Mouse (Mus musculus): ENCODE measurements around the gene Ern2.

The Ern2 gene

DNA sequence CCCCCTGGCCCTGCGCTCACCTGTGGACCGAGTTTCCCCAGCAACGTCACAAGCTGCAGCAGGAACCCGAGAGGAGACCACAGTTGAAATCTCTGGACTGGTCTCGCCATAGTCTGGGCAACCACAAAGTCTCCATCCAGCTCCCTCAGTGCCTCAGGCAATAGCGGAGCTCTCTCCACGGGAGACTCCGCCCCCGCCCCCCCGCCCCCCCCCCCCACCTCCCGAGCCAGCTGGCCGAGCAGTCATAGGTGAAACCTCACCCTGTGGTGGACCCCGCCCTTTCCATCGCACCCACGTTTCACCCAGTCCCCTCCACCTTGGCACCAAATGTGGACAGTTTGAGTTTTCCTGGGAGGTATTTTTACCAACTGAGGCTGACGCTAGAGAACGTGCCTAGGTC is at the start of gene Ern2:
Gene Ern2 (minus strand): TSS at position 165 of the 400 bp plus-strand sequence.
- no peak for DNase-seq (ENCODE audit: low spot score)

DNA sequence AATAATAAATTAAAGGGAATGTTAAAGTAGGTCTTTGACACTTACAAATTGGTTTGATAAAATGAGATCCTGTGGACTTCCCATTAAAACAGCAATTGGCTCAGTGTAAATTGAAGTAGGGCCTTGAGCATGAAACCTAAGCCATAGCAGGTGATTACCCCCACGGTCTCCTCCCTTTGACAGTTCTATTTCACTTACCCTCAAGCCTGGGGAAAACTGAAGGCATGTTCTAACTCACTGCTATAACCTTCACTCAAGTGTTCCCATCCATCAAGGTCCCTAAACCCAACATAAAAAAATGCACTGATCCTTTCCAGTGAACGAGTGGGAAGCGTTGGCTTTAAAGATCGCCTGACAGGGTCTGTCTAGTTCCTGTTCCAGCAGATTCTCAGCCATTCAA is 44.9 kb upstream of the Ern2 start:
- DNase-seq (ENCODE audit: low spot score): no peak

DNA sequence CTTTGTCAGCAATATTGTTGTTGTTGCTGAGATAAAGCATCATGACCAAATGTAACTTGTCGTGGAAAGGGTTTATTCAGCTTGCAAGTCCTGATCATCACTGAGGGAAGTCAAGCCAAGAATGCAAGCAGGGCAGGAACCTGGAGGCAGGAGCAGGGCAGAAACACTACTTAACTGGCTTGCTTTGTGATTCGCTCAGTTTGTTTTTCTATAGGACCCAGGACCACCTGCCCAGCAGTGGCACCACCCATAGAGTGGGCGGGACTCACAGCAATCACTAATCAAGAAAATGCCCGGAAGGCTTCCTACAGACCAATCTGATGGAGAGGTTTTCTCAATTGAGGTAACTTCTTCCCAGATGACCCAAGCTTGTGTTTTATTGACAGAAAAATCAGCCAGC is 43.9 kb upstream of the Ern2 start:
- no peak for DNase-seq (ENCODE audit: low spot score)

DNA sequence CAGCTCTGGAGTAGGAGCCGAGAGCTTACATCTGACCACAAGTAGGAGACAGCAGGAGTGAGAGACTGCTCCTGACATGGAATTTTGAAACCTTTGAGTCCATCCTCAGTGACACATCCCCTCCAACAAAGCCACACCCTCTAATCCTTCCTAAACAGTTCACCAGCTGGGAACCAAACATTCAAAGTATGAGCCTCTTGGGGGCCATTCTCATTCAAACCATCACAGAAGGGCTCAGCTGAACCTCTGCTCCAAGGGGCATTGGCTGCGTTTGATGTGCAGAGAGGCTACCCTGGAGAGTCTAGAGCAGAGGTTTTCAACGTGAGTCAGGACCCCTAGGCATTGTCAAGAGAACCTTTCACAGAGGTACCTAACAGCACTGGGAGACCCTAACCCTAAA is 43.3 kb upstream of the Ern2 start:
- no peak for DNase-seq (ENCODE audit: low spot score)

DNA sequence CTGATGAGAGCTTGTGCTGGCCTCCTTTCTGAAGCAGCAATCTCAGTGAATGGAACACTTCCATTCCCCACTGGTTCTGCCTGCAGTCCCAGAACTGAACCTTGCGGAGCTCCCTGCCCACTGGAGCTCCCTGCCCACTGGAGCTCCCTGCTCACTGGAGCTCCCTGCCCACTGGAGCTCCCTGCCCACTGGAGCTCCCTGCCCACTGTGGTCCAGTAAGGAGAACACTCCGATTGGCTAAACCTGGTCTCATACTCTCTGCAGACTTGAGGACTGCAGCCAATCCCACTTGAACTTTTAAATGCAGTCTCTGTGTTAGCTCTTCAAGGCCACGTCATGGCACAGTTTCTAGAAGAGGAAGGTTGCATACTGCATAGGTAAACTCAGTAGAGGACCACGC is 40.7 kb upstream of the Ern2 start:
- no peak for DNase-seq (ENCODE audit: low spot score)

DNA sequence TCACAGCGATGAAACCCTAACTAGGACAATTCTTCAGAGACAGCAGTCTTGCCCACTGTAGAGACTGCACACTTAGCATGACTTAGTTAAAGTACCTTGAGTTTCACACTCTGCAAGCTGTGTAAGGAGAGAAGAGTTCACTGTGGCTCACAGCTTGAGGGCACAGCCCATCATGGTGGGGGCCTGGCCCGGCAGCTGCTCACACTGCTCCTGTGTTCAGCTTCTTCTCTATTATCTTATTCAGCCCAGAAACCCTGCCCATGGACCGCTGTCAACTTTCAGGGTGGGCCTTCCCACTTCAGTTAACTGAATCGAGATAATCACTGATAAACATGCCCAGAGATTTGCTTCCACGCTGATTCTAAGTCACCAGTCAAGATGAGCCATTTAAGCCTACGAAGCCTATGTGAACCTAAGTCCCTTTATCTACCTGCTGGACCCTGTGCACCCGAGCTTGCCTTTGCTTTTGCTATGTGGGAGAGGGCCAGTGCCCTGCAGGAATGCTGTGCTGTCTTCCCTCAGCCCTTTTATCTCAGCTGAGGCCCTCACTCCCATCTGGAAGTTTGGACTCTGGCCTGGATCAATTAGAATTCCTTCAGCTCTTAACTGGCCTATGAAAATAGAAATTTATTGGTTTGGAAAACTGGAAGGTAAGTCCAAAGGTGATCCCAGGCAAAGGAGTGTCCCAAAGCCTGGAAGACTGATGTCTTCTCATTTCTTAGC is 40.2 kb upstream of the Ern2 start:
- DNase-seq (ENCODE audit: low spot score): no peak

DNA sequence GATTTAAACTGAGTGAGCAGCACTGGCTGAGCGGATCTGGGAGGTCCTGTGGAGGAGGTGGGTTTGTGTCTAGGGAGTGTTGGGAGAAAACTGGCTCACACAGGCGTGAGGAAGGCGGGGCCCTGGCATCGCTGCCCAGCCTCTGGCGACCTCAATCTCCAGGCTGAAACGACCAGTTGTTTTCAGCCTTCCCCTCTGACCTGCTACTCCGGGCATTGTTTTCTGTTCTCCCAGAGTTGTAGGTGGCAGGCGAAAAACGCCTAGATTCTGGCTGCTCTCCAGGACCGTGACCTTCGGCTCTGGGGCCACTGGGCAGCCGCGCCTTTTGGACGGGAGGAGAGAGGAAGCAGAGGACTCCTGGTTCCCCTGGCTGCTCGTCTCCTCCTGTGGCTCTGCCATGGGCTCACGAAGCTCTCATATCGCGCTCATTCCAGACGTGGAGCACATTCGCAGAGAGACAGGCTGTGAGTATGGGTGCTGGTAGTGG is 33.4 kb upstream of the Ern2 start, which contains the start of gene Chp2:
Gene Chp2 (plus strand): TSS at position 182 of the 487 bp plus-strand sequence.
- DNase-seq (ENCODE audit: low spot score): no peak

DNA sequence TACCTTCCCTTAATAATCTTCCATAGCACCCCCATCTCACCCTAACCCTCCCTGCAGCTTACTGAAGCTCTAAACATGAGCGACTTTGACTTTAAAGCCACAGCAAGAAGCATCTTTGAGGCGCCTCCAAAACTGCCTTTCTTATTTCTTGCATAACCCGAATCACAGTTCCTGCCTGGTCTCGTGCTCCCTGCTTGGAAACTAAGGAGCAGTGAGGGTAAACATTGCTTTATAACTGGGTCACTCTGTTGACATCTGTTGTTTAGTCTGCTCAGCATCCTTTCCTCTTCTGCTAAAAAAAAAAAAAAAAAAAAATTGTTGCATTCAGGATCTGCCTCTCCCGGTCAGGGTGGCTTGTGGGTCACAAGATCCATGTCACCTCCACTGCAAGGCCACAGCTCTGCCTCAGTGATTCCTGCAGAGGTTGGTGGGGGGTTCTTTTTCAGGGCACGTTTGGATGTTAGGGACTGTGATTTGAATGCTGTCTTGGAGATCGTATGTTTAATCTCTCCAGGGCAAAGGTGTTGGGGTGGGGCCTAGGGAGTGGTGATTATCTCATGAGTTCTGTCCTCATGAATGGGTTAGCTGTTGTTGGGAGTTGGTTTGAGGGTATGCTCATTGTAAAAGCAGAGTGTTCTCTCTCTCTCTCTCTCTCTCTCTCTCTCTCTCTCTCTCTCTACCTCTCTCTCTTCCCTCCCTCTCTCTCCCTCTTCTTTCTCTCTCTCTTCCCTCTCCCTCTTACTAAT is 22.4 kb upstream of the Ern2 start:
- DNase-seq (ENCODE audit: low spot score): no peak

DNA sequence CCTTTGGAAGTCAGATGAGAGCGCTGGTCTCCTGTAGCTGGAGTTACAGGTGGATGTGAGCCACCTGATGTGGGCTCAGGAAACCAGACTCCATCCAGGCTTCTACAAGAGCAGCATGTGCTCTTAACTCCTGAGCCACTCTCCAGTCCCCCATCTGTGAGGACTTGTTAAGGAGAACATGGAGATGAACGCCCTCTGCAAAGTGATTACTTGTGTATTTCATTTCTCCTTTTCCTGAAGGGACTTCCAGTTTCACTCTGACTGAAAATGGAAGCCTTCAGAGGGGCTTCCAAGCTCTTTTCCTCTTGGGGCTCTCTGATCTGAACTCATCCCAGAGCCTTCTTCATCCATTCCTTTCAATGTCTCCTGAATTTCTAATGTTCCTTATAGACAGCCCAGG is 20.1 kb upstream of the Ern2 start:
- no peak for DNase-seq (ENCODE audit: low spot score)

DNA sequence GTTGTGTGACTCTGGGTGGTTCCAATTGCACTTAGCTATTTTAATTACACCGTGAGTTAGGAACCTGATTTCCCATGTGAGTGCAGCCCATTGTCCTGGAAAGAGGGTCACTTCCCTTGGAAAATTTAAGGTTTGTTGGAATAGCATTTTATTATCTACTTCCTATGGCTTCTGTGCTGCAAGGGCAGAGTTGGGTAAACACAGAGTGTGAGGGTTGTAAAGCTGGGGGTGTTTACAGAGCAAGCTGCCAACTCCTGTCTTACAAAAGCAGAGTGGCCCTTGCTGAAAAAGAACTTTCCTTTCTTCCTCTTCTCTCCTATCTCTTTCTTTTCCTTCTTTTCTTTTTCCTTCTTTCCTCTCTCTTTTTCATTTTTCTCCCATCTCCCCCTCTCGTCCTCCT is 17.9 kb upstream of the Ern2 start:
- no peak for DNase-seq (ENCODE audit: low spot score)

DNA sequence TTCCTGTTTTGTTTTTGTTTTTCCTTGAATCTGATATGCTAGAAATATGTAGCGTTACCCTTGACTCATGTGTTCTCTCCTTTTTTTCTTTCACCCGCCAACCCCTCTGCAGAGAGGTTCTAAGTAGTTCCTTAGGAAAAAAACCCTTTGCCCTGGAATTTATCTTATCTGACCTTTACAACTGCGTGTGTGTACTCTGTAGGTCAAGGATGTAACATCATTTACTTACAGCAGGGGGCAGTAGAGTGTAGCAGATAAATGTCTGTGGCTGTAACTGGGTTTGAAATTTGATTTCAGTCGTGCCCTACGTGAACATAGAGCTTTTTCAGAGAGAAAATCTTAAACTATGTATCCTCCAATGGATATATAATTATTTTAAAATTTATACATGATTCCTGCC is 13.3 kb upstream of the Ern2 start:
- no peak for DNase-seq (ENCODE audit: low spot score)

DNA sequence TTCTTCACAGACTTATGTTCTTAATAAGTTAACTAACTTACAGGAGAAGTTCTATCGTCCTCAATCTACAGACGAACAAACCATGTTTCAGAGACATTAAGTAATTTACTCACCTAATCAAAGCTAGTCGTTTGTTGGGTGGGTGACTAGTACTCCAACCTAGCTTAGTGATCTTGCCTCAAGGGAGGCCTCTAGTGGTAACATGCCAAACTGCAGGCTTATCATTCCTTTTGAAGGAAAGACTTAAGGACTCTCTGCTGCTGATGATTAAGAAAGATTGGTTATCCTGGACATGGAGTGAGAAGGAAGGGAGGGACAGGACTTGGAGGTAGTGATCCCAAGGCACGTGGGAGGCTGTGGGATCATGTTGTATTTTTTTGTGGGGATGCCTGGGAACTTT is 11.3 kb upstream of the Ern2 start:
- peak; percentile 35 for DNase-seq (ENCODE audit: low spot score)

DNA sequence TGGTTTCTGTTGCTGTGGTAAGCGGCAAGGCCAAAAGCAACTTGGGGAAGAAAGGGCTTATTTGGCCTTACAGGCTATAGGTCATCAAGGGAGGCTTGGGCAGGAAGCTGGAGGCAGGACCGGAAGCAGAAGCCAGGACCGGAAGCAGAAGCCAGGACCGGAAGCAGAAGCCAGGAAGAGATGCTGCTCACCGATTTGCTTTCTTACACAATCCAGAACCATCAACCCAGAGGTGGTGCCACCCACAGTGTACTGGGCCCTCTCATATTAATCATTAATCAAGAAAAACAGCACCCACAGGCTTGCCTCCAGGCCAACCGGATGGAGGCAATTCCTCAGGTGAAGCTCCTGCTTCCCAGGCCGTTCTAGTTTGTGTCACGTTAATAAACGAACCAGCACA is 10.8 kb upstream of the Ern2 start:
- no peak for DNase-seq (ENCODE audit: low spot score)

DNA sequence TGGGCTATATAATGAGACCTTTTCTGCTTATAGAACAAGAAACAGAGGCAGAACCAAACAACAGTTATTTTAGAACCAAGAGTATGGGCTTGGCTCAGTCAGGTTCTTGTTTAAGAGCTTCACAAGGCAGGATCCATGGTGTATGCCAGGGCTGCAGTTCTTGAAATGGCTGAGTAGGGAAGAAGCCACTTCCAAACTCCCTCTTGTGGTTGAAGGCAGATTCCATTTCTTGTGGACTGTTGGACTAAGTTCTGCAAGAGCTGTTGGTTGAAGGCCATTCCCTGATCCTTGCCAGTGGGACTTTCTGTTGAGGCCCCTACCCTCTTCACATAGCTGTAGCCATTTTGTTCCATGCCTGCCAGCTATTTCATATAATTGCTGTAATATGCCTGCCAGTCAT is 7.9 kb upstream of the Ern2 start:
- no peak for DNase-seq (ENCODE audit: low spot score)

DNA sequence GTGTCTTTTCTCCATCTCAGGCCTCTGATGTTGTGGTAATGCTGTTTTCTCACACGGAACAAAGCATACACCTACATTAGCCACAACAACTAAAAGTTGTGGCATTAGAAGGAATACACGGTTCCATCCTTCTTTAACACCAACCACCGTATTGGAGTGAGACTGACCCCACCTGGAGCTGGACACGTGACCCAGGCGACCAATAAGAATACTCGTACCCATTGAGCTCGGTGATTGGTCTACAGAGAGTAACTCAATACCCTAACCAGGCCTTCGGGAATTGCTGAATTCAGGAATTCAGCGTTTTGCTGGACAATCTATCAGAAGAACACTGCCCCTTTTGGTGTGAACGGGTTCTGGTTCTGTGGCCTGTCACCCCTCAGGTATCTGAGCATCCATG is 5.1 kb upstream of the Ern2 start:
- no peak for DNase-seq (ENCODE audit: low spot score)

DNA sequence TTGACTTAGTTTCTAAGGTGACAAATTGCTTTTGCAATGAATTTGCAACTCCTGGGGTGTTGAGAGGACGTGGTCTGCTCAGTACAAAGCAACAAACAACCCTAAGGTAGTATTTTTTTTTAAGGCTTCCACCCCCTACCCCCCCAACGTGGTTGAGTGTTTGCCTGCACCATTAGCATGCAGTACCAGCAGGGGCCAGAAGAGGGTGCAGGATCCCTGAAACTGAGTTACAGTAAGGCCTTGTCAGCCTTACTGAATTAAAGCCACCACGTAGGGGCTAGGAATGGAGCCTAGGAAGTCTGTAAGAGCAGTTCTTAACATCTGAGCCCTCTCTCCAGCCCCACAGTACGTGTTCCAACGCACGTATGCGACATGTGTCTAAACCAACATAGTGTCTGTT is 3.5 kb upstream of the Ern2 start:
- peak; percentile 44 for DNase-seq (ENCODE audit: low spot score)

DNA sequence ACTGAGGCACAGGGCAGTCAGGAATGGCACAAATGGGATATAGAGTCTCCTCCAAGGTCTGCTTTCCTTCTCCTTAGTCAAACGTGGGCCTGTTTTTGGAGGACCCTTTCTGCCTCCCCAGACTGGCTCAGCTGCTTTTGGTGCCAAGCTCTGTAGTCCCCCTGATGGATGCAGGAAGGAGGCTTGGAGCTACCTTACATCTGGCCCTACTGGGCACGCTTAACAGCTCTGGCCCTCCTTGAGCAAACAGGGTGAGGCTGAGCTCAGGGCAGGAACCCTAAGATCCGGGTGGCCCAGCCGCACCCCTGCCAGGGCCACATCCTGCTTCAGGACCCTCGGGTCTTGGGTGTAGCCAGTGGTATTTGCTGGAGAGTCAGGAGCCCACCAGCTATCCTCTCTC is 1.4 kb downstream of the Ern2 start:
- DNase-seq (ENCODE audit: low spot score): no peak

DNA sequence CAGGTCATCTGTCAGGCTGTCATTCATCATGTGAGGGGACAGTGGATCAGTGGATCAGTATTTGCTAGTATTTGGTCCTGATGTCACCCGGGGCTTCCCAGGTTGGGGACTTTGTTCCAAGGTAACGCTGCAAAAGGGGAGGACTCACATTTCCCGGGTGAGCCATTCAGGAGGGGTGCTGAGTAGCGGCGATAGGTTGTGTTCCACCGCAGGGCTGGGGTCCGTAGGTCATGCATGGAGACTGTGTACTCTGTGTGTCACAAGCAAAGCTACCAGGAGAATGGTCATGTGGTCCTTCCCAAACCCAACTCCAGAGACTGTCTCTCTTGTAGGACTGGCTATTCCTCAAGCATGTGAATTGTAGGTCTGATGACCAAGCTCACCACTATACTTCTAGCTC is 5.3 kb downstream of the Ern2 start:
- no peak for DNase-seq (ENCODE audit: low spot score)

DNA sequence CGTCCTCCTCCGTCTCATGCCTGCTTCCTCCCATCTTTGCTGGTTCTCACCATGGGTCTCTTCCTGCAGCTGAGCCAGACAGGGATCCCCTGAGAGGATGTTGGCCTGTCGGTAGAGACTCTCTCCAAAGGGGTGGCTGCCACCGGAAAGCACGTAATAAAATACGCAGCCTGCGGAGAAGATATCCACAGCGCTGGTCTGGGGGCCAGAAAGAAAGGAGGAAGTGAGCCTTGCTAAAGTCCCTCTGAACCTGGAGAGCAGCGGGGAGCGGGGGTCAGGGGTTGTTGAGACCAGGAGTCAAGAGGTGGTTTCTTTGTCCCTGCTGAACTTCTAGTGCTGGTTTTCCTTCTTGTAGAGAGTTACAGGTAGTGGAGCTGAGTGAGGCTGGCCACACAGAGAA is 14.4 kb downstream of the Ern2 start:
- no peak for DNase-seq (ENCODE audit: low spot score)

DNA sequence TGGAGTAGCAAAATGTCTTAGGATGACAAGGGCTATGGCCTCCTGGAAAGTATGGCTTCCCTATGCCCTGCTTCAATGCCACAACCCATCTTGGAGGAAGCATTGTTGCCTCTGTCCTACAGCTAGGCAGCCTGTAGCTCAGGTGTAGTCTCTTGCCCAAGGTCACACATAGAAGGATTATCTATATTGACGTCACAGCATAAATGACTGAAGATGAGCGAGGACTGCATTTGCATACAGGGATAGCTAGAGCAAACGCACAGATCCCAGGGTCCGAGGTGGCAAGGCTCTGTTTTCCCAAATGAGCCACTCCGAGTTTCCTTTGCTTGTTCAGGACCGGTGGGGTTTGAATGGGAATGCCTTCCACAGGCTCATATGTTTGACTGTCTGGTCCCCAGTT is 15.3 kb downstream of the Ern2 start:
- no peak for DNase-seq (ENCODE audit: low spot score)

DNA sequence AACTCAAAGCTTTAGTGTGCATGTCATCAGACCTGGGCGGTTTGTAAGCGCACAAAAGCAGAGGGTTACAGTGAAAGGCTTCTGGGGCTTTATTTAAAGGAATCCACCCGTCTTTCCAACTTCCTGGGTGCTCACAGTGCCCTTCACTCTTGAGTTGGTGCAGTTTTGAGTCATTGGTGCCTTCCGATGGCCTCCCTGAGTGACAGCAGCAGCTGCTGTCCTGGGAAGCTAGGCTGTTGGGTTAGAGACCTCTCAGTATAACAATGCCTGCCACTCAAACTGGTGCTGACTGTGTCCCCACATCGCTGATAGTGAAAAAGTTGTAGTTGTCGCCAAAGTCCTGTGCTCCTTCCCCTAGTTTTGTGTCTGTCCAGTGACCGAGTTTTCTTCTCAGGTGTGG is 18.8 kb downstream of the Ern2 start:
- no peak for DNase-seq (ENCODE audit: low spot score)

DNA sequence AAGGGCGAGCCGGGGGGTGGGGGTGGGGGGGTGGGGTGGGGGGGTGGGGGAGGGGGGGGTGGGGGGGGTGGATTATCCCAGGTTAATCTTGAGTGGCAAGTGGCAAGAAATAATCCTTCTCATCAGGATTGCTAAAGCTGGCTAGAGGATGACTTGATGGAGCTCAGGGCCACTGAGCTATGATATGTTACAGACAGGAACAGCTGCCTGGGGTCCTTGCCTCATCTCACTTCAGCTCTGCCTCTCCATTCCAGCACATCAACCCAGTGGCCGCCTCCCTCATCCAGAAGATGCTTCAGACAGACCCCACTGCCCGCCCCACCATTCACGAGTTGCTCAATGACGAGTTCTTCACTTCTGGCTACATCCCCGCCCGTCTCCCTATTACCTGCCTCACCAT is 22.2 kb downstream of the Ern2 start:
- DNase-seq (ENCODE audit: low spot score): no peak

DNA sequence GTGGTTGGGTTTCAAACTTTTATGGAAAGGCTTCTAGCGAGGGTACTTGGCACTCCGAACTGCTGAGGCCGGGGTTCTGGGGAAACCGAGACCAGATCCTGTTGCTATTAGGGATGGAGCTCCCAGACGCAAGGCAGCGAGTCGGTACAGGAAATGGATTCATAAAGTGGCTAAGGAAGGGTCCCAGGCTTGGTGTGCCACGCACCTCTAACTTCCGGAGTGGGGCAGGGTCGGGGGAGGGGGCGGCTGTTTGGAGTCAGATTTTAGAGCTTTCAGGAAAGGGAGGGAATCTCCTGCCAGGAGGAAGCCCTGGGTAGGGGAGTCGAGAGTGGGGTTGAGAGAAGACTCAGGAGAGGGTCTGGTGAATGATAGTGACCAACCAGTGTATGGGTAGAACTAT is 26.0 kb downstream of the Ern2 start:
- DNase-seq (ENCODE audit: low spot score): no peak
